Mouse (Mus musculus): ENCODE data around the gene Reln. TPM values are rescaled to one million over a fixed set of nuclear protein-coding genes. Genes with fewer than 3 reads are reported as not detected.

The Reln gene
- polyA plus RNA-seq, 1 experiment from 2014 or later, result 2.4 TPM

GRCm38 (mm10) chr5:22330802-22331201 lies 13.7 kb downstream of the Reln start:
- Histone ChIP-seq H3K27me3 (ENCODE audit: low read depth, poor library complexity, severe bottlenecking) (no peaks in the 10 kb centered on the region), H3K36me3 (no peaks in the 10 kb centered on the region), H3K4me1 (no peaks in the 10 kb centered on the region), H3K27ac (replicated peaks) (no peak overlapping the region), H3K9me3 (replicated peaks) (0 out of 2 replicates have a peak, but pooled peaks cover 5% of the 10 kb centered on the region), H3K4me3 (no peak overlapping the region)
- no peak for DNase-seq (ENCODE audit: low spot score)
- 90% methylated on average over 5 of the region's 5 CpGs for WGBS

- Histone ChIP-seq H3K27me3 (ENCODE audit: low read depth, poor library complexity, severe bottlenecking) (no peaks in the 10 kb centered on the region), H3K27ac (replicated peaks) (no peak overlapping the region), H3K4me3 (no peak overlapping the region), H3K4me1 (no peaks in the 10 kb centered on the region), H3K9me3 (replicated peaks) (0 out of 2 replicates have a peak, but pooled peaks cover 5% of the 10 kb centered on the region), H3K36me3 (no peaks in the 10 kb centered on the region)
- 89% methylated on average over 8 of the region's 8 CpGs for WGBS
- no peak for DNase-seq (ENCODE audit: low spot score)
Measured at GRCm38 (mm10) chr5:22328431-22329359, 15.8 kb downstream of the Reln start.

- 83% methylated on average over 3 of the region's 3 CpGs for WGBS
- Histone ChIP-seq H3K4me3 (no peak overlapping the region), H3K36me3 (no peaks in the 10 kb centered on the region), H3K27ac (replicated peaks) (no peak overlapping the region), H3K4me1 (no peaks in the 10 kb centered on the region), H3K27me3 (ENCODE audit: low read depth, poor library complexity, severe bottlenecking) (no peaks in the 10 kb centered on the region), H3K9me3 (replicated peaks) (no peaks in the 10 kb centered on the region)
- DNase-seq (ENCODE audit: low spot score), result peak; percentile 40
Measured at GRCm38 (mm10) chr5:22327170-22327569, 17.3 kb downstream of the Reln start.

GRCm38 (mm10) chr5:22323801-22324200 lies 20.7 kb downstream of the Reln start:
- Histone ChIP-seq H3K27me3 (ENCODE audit: low read depth, poor library complexity, severe bottlenecking) (no peaks in the 10 kb centered on the region), H3K4me3 (no peak overlapping the region), H3K9me3 (replicated peaks) (no peaks in the 10 kb centered on the region), H3K4me1 (no peaks in the 10 kb centered on the region), H3K36me3 (no peaks in the 10 kb centered on the region), H3K27ac (replicated peaks) (no peak overlapping the region)
- WGBS, result 89% methylated on average over 1 of the region's 1 CpGs
- DNase-seq (ENCODE audit: low spot score), result no peak

GRCm38 (mm10) chr5:22317807-22318206 lies 26.7 kb downstream of the Reln start:
- Histone ChIP-seq H3K27me3 (ENCODE audit: low read depth, poor library complexity, severe bottlenecking) (no peaks in the 10 kb centered on the region), H3K4me1 (no peaks in the 10 kb centered on the region), H3K27ac (replicated peaks) (no peak overlapping the region), H3K36me3 (no peaks in the 10 kb centered on the region), H3K4me3 (no peak overlapping the region), H3K9me3 (replicated peaks) (no peaks in the 10 kb centered on the region)
- no peak for DNase-seq (ENCODE audit: low spot score)
- 91% methylated on average over 1 of the region's 1 CpGs for WGBS

- WGBS, result 97% methylated on average over 7 of the region's 7 CpGs
Measured at GRCm38 (mm10) chr5:22316471-22316870, 28.0 kb downstream of the Reln start.

GRCm38 (mm10) chr5:22315990-22316389 lies 28.5 kb downstream of the Reln start:
- WGBS, result 90% methylated on average over 2 of the region's 2 CpGs
- Histone ChIP-seq H3K9me3 (replicated peaks) (no peaks in the 10 kb centered on the region), H3K27me3 (ENCODE audit: low read depth, poor library complexity, severe bottlenecking) (no peaks in the 10 kb centered on the region)

More at GRCm38 (mm10) chr5:22316471-22316870, 28.0 kb downstream of the Reln start:
- H3K27me3 ChIP-seq (ENCODE audit: low read depth, poor library complexity, severe bottlenecking), result no peaks in the 10 kb centered on the region
- no peaks in the 10 kb centered on the region for H3K4me1 ChIP-seq
- no peak for DNase-seq (ENCODE audit: low spot score)
- no peaks in the 10 kb centered on the region for H3K9me3 ChIP-seq (replicated peaks)
- H3K27ac ChIP-seq (replicated peaks), result no peak overlapping the region
- no peaks in the 10 kb centered on the region for H3K36me3 ChIP-seq
- no peak overlapping the region for H3K4me3 ChIP-seq

GRCm38 (mm10) chr5:22312995-22313394 lies 31.5 kb downstream of the Reln start:
- H3K27ac ChIP-seq (replicated peaks), result no peak overlapping the region
- no peaks in the 10 kb centered on the region for H3K36me3 ChIP-seq
- DNase-seq (ENCODE audit: low spot score), result no peak
- no peak overlapping the region for H3K4me3 ChIP-seq
- H3K4me1 ChIP-seq, result no peaks in the 10 kb centered on the region
- H3K27me3 ChIP-seq (ENCODE audit: low read depth, poor library complexity, severe bottlenecking), result no peaks in the 10 kb centered on the region
- WGBS, result 91% methylated on average over 10 of the region's 10 CpGs
- H3K9me3 ChIP-seq (replicated peaks), result no peaks in the 10 kb centered on the region

More at GRCm38 (mm10) chr5:22315990-22316389, 28.5 kb downstream of the Reln start:
- H3K4me1 ChIP-seq, result no peaks in the 10 kb centered on the region
- no peaks in the 10 kb centered on the region for H3K36me3 ChIP-seq
- H3K4me3 ChIP-seq, result no peak overlapping the region
- no peak for DNase-seq (ENCODE audit: low spot score)
- H3K27ac ChIP-seq (replicated peaks), result no peak overlapping the region

- no peaks in the 10 kb centered on the region for H3K9me3 ChIP-seq (replicated peaks)
- H3K4me3 ChIP-seq, result no peak overlapping the region
- WGBS, result 92% methylated on average over 4 of the region's 4 CpGs
- no peaks in the 10 kb centered on the region for H3K27me3 ChIP-seq (ENCODE audit: low read depth, poor library complexity, severe bottlenecking)
- H3K36me3 ChIP-seq, result no peaks in the 10 kb centered on the region
- no peak overlapping the region for H3K27ac ChIP-seq (replicated peaks)
- no peak for DNase-seq (ENCODE audit: low spot score)
- H3K4me1 ChIP-seq, result no peaks in the 10 kb centered on the region
Measured at GRCm38 (mm10) chr5:22311046-22311445, 33.5 kb downstream of the Reln start.

GRCm38 (mm10) chr5:22309001-22309400 lies 35.5 kb downstream of the Reln start:
- 23% methylated on average over 2 of the region's 2 CpGs for WGBS
- no peak overlapping the region for H3K4me3 ChIP-seq
- H3K36me3 ChIP-seq, result no peaks in the 10 kb centered on the region
- no peaks in the 10 kb centered on the region for H3K27me3 ChIP-seq (ENCODE audit: low read depth, poor library complexity, severe bottlenecking)
- no peaks in the 10 kb centered on the region for H3K9me3 ChIP-seq (replicated peaks)
- H3K27ac ChIP-seq (replicated peaks), result no peak overlapping the region
- H3K4me1 ChIP-seq, result peaks cover 1% of the 10 kb centered on the region
- no peak for DNase-seq (ENCODE audit: low spot score)

GRCm38 (mm10) chr5:22307853-22308252 lies 36.6 kb downstream of the Reln start:
- Histone ChIP-seq H3K27ac (replicated peaks) (no peak overlapping the region), H3K36me3 (no peaks in the 10 kb centered on the region), H3K4me1 (peaks cover 10% of the 10 kb centered on the region), H3K9me3 (replicated peaks) (no peaks in the 10 kb centered on the region), H3K27me3 (ENCODE audit: low read depth, poor library complexity, severe bottlenecking) (no peaks in the 10 kb centered on the region), H3K4me3 (no peak overlapping the region)
- WGBS, result 83% methylated on average over 4 of the region's 4 CpGs
- no peak for DNase-seq (ENCODE audit: low spot score)

- no peak overlapping the region for H3K27ac ChIP-seq (replicated peaks)
- no peaks in the 10 kb centered on the region for H3K36me3 ChIP-seq
- H3K4me1 ChIP-seq, result peaks cover 10% of the 10 kb centered on the region
- 88% methylated on average over 3 of the region's 3 CpGs for WGBS
- DNase-seq (ENCODE audit: low spot score), result no peak
- no peaks in the 10 kb centered on the region for H3K9me3 ChIP-seq (replicated peaks)
- H3K27me3 ChIP-seq (ENCODE audit: low read depth, poor library complexity, severe bottlenecking), result no peaks in the 10 kb centered on the region
- H3K4me3 ChIP-seq, result no peak overlapping the region
Measured at GRCm38 (mm10) chr5:22307072-22307471, 37.4 kb downstream of the Reln start.

- H3K4me1 ChIP-seq, result peaks cover 10% of the 10 kb centered on the region
- no peaks in the 10 kb centered on the region for H3K27me3 ChIP-seq (ENCODE audit: low read depth, poor library complexity, severe bottlenecking)
- no peaks in the 10 kb centered on the region for H3K9me3 ChIP-seq (replicated peaks)
- H3K27ac ChIP-seq (replicated peaks), result no peak overlapping the region
- no peak overlapping the region for H3K4me3 ChIP-seq
- 30% methylated on average over 1 of the region's 1 CpGs for WGBS
- H3K36me3 ChIP-seq, result no peaks in the 10 kb centered on the region
- DNase-seq (ENCODE audit: low spot score), result peak; percentile 19
Measured at GRCm38 (mm10) chr5:22303709-22304108, 40.8 kb downstream of the Reln start.

Measured in midbrain, embryonic 10.5 days (tissue).